Mouse (Mus musculus): Measurements from ENCODE around the gene Zdhhc4.
A peak's percentile ranks its signal among the peaks of the same experiment; 100 is the strongest.

Zdhhc4 gene

DNA sequence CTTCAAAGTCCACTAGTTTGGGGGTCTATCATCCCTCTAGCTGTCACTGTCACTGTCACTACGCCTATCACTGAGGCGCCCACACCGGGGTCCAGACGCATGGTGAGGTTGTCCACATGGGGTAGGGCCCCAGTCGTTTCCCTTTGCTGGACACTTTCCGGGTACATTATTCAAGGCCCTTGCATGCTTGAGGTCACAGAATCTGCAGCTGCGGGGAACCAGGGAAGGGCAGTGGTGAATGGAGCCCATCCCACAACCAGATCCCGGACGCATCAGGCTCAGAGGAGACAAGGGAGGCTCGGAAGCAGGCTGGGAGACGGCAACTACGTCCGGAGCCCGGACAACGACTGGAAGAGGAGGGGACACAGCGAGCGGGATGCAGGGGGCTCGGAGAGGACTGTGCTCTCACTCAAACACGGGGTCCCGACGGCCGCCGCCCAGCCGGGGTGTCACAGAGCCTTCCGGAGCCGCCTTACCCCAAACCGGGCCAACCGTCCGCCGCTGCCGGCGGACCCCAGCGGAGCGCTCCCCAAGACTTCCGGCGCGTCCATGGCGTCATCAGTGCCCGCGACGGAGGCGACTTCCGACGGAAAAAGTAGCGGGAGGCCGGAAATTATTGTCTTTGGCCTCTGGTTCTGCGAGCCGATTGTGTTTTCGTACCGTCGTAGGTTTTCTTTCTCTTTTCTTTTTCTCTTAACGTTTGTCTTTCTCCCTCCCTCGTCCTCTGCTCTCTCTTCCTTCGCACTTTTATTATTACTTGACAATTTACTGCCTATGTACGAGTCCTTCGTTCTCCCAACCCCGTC is at the start of gene Zdhhc4:
TSS of gene Zdhhc4 (minus strand) at position 567 of the 806 bp plus-strand sequence.
- DNase-seq (ENCODE audit: inconsistent ontology term): peak; percentile 85

DNA sequence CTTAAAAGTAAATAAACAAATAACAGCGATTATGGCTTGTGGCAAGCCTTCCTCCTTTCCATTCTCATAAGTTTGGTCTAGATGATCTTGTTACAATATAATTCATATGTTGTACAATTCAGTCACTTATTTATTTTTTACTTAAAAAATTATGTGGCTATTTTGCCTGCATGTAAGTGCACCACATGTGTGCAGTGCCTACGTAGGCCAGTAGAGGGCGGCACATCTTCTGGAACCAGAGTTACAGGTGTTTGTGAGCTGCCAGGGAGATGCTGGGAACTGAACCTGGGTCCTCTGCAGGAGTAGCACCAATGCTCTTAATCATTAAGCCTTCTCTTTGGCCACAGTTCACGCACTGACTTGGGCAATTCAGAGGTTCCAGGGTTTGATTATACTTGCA is 47.1 kb upstream of the Zdhhc4 start:
- no peak for DNase-seq (ENCODE audit: inconsistent ontology term)

DNA sequence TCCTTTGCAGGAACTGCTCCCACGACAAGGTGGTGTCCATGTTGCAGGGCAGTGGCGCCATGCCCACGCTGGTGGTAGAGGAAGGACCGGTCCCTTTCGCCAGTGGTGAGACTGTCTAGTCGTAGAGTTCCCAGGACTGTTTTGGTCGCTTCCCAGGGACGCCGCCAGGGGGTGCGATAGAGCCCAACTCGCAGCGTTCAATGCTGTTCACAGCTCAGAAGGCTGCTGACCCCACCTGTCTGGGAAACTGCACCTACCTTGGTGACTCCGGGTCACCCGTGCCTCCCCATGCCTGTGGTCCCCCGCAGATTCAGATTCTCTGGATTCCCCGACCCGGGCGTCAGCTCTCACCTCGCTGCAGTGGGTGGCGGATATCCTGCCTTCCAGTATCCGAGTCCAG is 46.2 kb upstream of the Zdhhc4 start:
- DNase-seq (ENCODE audit: inconsistent ontology term): peak; percentile 56

DNA sequence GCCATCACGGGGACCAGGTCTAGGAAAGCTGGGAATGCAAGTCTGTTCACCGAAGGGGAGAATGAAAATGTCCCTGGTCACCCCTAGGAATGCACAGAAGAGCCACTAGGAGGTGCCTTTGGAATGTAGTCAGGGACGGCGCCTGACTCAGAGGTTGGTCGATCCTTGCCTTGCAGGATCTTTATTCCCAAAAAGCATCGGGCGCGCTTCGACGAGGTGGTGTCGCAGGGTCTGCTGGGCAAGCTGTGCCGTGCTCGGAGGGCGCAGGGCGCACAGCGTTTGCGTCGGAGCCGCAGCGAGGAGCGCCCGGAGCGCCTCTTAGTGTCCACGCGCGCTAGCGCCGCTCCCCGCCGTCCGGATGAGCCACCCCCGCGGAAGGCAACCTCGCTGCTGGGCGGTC is 43.8 kb upstream of the Zdhhc4 start:
- DNase-seq (ENCODE audit: inconsistent ontology term): peak; percentile 37

DNA sequence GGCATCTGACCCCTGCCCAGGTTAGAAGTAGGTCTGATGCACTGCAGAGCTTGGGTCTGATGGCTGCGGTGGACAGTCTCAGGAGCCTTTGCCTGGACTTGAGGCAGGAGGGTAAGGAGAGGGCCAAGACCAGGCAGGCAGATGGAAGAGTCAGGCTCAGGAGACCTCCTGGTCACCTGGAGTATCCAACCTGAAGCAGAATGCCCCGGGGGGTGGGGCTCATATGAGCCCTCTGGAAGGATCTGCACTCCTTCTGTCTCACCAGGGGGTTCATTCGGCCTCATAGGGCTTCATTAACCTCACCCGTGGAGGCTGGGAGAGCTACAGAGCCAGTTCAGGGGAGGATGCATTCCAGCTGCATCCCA is 42.1 kb upstream of the Zdhhc4 start:
- DNase-seq (ENCODE audit: inconsistent ontology term): no peak

DNA sequence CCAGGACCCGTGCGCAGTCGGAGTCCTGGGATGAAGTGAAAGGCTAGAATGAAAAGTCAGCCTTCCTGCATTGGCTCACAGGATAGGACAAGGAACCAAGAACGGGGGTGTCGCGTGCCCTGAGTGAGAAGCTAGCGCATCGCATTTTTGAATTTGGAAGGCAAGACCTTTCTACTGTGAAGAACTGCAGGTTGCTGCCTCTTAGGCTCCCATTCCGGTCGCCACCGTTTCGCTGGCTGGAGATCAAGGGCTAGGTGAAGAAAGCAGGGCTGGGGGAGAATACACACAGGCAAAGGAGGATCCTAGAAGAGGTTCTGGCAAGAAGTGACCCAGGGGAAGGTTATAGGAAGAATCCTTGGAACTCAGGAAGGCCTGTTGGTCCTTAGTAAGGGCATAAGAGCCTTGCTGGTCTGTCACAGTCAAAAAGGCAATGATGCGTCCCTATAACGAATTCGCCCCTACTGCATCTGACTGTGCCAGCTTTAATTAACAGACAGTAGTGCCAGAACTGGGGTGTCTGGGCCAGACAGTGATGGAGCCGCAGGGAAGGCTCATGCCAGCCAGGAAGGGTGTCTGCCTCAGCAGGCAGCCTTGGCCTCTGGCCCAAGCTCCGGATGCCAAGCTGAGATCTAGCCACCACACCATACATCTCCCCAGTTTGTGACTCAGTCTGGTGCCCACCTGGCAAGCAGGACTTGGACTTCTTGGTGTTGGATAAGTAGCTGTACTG is 41.5 kb upstream of the Zdhhc4 start:
- DNase-seq (ENCODE audit: inconsistent ontology term): no peak

DNA sequence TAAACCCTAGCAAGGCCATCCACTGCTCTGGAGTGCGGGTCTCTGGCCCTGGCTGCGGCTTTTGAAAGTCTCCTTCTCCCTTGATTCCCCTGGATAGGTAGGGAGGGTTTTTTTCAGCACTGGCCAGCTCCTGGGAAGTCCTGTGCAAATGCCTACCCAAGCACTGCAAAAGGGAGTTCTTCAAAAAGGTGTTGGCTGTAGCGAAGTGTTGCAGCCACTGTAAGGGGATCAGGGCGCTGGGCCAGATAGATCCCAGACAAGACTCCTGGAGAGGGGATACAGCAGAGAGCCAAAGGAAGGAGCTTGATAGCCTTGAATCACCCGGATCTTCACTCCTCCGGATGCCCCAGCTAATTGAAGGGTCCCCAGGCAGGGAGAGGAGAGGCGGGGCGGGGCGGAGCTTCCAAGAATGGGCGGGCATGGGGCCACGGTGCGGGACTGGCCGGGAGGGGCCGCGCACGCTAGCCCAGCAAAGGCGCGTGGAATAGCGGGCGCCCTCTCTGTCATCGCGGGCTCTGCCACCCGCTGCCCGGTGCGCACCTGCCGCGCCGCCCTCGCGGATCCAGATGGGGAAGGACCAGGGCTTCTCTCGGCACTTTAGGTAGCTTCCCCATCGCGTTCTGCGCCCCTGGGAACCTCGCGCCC is 40.7 kb upstream of the Zdhhc4 start:
- DNase-seq (ENCODE audit: inconsistent ontology term): no peak

DNA sequence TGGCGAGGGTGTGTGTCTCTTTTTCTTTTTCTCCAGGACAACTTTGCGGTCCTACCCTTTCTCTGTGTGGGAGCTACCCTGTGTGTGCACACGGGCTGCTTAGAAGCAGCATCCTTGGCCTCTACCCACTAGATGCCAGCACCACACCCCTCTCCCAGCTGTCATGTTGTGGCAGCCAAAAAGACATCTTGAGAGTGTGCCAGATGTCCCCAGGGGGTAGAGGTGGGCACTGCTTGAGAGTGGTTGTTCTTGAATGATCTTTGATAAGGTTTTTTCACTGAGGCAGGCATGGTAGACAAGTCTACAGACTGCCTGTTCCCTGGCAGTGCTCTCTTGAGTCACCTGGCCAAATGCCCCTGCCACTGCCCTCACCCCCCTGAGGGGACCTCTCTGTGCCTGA is 38.9 kb upstream of the Zdhhc4 start:
- no peak for DNase-seq (ENCODE audit: inconsistent ontology term)

DNA sequence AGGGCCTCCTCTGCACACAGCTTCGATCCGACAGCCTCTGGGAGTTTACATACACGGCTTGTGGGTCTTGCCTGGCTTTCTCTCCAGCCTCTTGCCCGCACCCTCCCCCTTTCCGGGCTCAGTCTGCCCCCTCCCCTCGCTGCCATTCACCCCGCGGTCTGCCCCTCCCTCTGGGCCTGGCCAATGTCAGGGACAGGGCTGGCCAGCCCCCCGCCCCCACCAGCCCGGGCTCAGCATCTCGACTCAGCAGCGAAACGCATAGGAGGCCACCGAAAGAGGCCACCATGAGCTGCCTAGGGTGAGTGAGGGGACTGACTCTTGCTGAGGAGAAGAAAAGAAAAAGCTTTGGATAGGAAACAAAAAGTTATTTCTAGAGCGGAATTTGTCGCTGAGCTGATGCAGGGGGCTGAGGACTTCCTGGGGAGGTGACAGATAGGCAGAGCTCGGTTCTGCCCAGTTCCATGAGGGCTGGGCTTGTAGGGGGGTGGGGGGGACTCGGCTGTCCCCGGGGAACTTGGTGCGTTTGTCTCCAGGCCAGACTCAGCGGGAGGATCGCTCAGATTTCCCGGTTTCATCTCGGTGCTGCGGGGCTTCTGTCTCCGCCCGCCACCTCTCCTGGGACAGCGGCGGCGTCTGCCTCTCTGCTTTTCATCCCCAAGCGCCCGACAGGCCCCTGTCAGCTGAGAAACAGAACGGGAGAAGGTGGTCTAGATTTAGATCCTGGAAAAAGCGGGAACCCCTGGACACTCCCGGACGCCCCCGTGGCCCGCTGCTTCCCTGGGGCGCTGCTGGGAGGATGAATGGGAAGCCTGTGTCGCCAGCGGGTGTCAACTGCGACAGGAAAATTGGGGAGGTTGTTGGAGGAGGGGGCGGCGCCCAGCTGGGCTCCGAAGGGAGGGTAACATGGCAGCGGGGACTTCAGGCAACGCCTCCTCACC is 34.9 kb upstream of the Zdhhc4 start:
- DNase-seq (ENCODE audit: inconsistent ontology term): peak; percentile 78

DNA sequence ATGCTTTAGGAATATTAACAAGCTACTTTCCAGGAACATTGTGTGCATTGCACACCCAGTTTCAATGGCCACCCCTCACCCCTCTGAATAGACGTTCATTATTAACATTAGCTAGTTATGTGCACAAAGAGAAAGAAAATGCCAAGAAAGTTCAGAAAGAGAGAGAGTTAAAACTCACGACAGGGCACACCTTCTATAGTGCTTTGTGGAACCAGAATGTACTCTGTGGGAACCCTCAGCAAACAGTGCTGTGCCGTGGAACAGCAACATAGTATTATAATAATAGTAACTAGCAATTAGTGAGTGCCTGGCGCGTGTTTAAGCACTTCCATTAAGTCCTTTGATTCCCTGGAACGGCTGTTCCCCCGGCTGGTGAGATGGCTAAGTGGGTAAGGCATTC is 32.4 kb upstream of the Zdhhc4 start:
- no peak for DNase-seq (ENCODE audit: inconsistent ontology term)

DNA sequence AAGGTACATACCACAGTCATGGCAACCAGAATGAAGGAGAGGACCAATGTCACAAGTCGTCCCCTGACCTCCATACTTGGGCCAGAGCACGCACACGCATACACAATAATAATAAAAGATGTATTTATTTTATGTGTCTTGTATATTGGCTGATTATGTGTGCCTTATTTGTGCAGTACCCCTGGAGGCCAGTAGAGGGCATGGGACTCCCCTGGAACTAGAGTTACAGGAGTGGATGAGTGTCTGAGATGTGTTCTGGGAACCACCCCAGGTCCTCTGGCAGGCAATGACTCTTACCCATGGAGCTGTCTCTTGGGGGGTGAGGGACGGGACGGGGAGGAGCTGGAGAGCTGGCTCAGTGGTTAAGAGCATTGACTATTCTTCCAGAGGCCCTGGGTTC is 30.9 kb upstream of the Zdhhc4 start:
- DNase-seq (ENCODE audit: inconsistent ontology term): no peak

DNA sequence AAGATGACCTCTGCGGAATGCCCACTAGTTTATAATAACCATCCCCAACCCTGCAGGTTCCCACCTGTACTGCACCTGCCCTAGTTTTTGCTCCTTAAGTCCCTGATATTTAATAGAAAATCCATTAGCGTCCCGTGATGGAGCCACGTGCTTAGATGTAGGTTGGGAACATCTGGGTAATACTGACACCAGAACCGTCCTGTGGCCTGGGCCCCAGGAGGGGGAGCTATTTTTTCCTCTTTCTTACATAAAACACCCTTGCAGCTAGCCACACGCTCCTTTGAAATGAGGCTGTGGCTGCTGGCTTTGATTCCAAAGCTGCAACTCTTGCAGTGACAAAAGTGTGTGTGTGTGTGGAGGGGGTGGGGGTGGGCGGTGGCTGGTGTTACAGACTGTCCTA is 30.2 kb upstream of the Zdhhc4 start:
- no peak for DNase-seq (ENCODE audit: inconsistent ontology term)

DNA sequence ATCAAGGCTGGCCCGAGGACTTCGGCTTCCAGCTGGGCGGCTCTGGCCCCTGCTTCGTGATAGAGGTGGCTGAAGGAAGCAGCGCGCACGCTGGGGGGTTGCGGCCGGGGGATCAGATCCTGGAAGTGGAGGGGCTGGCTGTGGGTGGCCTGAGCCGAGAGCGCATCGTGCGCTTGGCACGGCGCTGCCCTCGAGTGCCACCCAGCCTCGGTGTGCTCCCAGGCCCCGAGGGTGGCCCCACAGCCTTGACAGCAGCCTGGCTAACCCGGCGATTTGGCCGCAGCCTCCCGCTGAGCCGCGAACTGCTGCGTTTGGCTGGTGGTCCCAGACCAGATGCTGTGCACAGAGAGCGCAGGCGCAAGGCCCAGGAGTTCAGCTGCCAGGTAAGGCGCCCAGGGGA is 28.5 kb upstream of the Zdhhc4 start:
- DNase-seq (ENCODE audit: inconsistent ontology term): no peak

DNA sequence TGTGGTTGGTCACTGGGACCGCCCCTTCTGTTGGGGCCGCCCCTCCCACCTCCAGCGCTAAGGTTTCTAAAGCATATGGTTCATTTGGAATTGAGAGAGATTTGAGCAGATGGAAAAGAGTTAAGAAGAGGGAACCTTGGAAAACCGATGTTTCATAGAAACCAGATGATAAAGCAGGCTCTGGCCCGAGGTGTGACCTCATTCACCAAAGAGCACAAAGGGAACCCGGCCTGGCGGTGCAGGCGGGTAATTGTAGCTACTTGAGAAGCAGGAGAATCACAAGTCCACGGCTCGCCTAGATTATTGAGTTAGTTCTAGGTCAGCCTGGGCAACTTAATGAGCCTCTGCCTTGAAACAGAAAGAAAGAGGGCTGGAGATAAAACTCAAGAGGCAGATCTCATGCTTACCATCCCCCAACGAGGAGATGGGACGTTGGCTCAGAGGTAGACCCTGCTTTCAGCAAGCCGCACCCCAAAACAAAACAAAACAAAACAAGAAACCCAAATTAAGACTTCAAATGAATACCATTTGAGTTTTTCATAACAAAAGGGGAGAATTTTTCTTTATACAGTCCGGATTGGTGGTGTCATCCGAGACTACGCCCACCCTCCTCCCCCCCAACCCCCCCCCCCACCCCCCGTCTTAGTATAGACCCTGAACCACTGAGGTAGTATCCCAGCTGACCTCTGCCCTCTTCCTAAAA is 27.8 kb upstream of the Zdhhc4 start, which contains the start of gene Grid2ip:
TSS of gene Grid2ip (plus strand) at position 653 of the 703 bp plus-strand sequence.
- no peak for DNase-seq (ENCODE audit: inconsistent ontology term)

DNA sequence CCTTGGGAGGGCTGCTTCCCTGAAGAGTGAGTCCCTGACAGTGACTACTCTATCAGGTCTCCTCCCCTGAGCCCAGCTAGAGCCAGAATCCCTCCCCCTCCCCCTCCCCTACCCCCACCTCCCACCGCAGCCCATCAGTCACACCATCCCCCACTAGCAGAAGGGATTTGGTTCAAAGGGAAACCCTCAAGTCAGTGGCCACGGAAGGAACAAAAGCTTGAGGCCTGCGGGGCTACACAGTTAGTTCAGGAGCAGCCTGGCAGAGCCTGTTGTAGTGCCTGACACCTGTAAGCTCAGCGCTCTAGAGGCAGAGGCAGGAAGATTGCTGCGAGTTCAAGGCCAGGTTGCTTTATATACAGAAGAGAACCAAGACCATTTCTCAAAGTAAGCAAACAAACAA is 27.0 kb upstream of the Zdhhc4 start:
- no peak for DNase-seq (ENCODE audit: inconsistent ontology term)

DNA sequence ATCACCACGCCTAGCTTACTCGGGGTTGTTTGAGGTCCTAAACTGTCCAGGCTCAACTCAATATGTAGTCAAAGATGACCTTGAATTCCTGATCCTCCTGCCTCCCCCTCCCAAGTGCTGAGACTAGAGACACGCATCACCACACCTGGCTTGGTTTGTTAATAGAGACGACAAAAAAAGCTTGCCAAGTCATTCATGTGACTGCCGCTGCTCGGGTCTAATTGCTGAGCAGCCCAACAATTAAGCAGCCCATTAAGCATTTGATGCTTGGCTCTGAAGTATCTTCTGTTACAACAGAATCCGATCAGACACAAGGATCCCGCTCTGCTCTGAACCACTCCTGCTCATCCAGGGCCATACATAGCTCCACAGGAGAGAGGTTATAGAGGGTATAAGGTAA is 17.3 kb upstream of the Zdhhc4 start:
- no peak for DNase-seq (ENCODE audit: inconsistent ontology term)

DNA sequence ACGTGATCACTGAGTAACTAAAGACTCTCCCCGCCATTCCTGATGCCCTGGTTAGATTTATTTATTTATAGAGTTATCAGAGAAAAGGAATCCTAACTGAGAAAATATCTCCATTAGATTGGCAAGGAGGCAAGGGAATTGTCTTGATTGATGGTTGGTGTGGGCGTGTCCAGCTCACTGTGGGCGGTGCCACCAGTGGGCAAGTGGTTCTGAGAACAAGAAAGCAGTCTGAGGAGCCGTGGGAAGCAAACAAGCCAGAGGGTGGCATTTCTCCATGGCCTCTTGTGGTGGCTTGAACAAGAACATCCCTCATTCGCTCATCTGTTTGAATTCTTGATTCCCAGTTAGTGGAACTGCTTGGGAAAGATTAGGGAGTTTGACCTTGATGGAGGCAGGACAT is 10.5 kb upstream of the Zdhhc4 start:
- DNase-seq (ENCODE audit: inconsistent ontology term): no peak

DNA sequence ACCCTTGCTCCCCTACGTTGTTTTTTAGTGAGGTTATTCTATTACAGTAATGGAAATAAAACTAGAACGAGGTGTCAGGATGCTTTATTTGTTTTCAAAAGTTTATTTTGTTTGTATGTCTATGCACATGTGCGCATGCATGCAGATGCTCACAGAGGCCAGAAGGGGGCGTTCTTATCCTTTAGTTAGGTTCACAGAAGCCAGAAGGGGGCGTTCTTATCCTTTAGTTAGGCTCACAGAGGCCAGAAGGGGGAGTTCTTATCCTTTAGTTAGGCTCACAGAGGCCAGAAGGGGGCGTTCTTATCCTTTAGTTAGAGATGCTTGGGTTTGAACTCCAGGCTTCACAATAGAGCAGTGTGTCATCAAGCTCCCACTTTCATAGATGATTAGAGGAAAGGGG is 7.5 kb upstream of the Zdhhc4 start:
- no peak for DNase-seq (ENCODE audit: inconsistent ontology term)

DNA sequence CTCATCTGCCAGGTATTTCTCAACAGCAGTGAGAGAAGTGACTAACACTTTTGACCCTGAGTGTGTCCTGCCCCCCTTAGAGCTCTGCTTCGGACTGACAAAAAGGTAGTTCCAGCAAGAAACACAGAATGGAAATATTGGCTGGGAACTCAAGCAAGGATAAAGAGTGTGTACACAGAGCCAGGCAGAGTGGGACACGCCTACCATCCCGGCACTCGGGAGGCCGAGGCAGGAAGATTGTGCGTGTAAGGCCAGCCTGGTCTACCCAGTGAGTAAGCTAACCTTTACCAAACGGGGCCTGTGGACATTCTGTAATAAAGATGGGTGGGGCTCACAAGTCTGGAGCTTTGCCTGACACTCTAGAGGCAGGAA is 6.0 kb upstream of the Zdhhc4 start:
- DNase-seq (ENCODE audit: inconsistent ontology term): no peak

DNA sequence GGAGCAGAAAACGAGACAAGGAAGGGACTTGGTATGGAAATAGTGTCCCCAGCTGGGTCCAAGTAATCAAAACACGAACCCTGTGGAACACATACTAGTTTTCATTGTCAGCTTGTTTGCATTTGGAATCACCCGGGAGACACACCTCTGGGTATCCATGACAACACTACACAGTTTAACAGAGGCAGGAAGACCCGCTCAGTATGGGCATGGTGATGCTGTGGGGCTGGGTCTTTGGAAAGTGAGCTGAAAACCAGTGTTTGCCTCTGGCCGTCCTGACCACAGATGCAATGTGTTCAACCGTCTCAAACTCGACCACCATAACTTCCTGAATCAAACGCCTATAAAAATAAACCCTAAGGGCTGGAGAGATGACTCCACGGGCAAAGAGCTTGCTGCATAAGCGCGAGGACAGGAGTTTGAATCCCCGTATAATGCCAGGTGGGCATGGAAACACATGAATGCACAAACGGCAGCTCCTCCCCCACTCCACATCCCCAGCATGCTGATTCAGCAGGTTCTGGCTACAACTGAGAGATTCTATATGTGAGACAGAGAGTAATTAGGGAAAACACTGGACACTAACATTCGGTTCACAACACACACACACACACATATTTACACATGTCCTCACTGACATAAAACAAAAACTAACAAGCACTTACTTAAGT is 5.5 kb upstream of the Zdhhc4 start:
- no peak for DNase-seq (ENCODE audit: inconsistent ontology term)

DNA sequence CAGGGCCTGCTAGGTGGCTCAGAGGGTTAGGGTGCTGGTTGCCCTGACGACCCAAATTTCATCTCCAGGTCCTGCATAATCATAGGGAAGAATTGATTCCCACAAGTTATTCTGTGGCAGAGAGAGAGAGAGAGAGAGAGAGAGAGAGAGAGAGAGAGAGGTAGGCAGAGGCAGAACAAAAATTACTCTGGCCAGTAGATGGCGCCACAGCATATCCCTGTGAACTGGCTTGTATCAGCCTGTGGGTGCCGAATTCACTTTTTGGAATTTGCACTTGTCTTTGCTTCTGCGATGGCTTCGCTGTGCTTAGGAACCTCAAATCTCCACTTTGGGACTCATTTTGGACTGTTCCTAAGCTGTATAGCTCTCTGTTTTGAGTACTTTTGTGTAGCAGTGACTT is 4.8 kb upstream of the Zdhhc4 start:
- DNase-seq (ENCODE audit: inconsistent ontology term): peak; percentile 57

Measured in Muller cell, postnatal 12 days (primary cell).